Mouse (Mus musculus) layer of hippocampus, postnatal 14 days (tissue): Measurements from ENCODE around the gene Wdr5. TPM values are rescaled to one million over a fixed set of nuclear protein-coding genes. Genes with fewer than 3 reads are reported as not detected.

ENCODE experiments used
- total RNA-seq, 2 experiments: library from RNA; stranded (reverse); gene quantifications; 2 replicates each; pipeline ENCODE4 v1.2.3; 2021

The Wdr5 gene
- total RNA-seq, 2 experiments from 2014 or later, result 33.8 to 34.8 TPM

Other genes with a start within 250 kb of the Wdr5 start
- gene Vav2, start 88.1 kb upstream of the Wdr5 start, total RNA-seq, result 10 to 100 TPM; 19.5 to 21.8 TPM
- 10 to 100 TPM; 23.4 to 25.8 TPM for gene Brd3os, start 72.8 kb upstream of the Wdr5 start, total RNA-seq
- gene Brd3, start 7.5 kb upstream of the Wdr5 start, total RNA-seq, result 10 to 100 TPM; 58.9 to 68.0 TPM
- gene Rxra, start 161.3 kb downstream of the Wdr5 start, total RNA-seq, result 10 to 100 TPM; 19.4 to 21.0 TPM